Mouse (Mus musculus) mouse trophoblast stem cell (cell line): Measurements from ENCODE around the gene Wasf1.

Experiments used
- in situ Hi-C, 2 experiments: fragments of 300-500 bp; cut with MseI, MboI; formaldehyde crosslinking; loops; 2 replicates in 1 of 2; 3 replicates in 1 of 2; pipeline ENCODE4 v1.15.1; 2025

Gene Wasf1

DNA sequence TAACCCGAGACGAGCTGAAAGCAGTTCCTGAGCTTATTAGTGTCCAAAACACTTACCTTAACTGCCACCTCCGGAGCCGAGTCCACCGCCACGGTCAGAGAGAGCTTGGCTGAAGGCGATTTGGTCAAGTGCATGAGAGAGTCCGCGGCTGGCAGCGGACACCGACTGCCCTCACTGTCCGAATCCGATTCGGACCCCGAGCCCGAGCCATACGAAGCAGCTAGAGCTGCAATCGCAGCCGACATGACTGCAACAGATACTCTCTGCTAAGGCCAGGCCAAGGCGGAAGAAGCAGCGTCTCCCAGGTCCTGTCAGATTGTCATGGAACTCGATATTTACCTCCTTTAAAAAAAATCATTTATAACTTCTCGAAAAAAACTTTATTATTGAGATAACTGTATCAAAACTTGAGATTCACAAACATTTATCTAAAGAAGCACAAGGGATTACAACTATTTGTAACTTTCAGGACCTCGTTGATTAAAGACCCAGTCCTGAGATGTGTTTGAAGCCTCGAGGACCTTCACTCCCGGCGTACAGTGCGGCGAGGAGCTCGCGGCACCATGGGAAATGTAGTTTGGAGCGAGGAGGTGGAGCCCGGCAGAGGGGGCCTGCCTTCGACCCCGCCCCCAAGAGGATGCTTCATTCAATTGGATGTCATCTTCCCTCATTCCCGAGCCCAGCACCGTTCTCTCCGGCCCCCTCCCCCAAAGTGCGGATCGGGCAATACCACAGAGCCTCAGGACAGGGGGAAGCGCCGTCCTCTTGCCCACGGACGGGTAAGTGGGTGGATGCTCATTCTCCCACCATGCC, at the start of gene Wasf1, which contains the start of gene Cdc40:
Gene Wasf1, plus strand, starts transcription at position 645 of the 813 bp plus-strand sequence.
Gene Cdc40, minus strand, starts transcription at position 481 of the 813 bp plus-strand sequence.
- in situ Hi-C loops: no loop called here

GRCm38 (mm10) chr10:40840086-40840485, 43.2 kb upstream of the Wasf1 start:
- in situ Hi-C loops: no loop called here

GRCm38 (mm10) chr10:40843841-40844240, 39.4 kb upstream of the Wasf1 start:
- in situ Hi-C loops: no loop called here

DNA sequence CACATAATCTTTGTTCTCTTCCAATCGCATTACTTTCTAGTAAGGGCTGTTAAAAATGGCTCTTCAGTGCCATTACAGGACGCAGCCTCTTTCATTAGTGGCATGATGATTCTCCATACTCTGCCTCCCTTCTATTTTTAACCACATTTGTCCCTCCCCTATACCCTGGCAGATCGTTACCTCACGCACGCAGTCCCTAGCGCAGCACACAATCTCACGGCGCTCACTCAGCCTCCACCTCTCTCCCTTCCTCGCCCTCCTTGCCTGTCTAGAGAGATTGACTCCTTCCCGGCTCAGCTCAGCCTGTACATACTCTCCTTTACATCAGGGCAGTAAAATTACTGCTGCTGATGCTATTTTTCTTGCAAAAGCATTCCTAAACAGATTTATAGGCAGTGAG, 38.7 kb upstream of the Wasf1 start:
- in situ Hi-C loops: no loop called here

DNA sequence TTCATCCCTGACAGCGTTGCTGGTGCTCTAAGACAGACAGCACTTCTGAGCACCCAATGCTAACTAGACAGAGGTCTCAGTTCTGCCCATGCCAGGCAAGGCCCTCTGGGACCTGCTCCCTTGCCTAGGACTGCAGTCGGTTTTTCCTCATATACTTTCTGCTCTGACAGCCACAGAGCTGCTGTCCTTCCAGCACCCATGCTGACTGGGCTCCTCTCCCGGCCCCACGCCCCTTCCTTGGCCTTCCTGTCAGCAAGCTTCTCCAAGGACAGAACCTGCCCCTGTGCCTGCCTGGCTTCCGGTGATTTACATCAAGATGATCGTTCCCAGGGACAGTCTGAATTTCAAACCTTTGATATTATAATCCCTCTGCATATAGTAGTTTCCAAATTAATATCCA, 37.6 kb upstream of the Wasf1 start:
- in situ Hi-C loops: no loop called here

DNA sequence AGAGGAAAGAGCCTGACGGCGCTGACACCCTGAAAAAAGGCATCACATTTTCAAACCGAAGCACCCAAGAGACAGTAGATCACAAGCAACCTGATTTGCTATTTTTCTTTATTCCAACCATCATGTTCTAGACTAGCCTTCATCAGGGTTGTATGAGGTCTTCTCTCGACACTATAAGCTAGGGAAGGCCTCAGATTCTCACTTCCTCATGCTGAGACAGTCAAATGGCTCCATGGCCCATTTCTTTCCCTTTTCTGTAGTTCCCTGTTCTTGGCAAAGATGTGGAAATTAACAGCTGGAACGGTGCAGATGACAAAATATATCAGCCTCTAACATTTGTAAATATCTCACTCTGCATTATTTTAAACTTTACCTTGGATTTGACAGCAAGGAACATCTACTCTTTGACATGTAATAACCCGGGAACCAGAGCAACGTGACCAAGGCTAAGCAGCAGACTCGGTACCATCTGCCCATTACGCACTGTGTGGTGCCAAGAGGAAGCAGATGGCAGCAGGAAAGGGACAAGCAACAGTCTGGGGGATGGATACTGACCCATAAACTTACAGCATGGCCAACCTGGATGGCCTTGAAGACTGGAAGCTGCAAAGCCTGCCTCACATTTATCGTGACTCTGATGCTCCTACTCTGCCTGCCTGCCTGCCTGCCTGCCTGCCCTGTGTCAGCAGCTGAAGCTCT, 36.0 kb upstream of the Wasf1 start:
- in situ Hi-C loops: no loop called here

- in situ Hi-C loops: no loop called here
These were observed 32.6 kb upstream of the Wasf1 start for GRCm38 (mm10) chr10:40850644-40851043.

DNA sequence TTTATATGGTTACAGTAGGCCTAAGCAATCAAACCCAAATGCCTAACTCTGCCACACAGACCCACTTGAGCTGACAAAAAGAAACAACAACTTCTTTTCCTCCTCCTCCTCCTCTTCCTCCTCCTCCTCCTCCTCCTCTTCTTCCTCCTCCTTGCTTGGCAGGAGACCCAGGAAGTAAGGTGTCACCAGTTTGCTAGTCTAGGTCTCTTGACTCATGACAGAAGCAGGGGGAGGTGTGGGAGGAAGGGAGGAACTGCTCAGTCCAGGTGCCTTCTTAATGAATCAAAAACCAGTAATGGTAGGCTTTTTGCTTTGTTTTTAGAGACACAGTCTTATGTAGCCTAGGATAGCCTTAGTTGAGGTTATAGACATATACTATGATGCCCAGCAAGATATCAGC, 32.1 kb upstream of the Wasf1 start:
- in situ Hi-C loops: no loop called here

- in situ Hi-C loops: no loop called here
These were observed 27.7 kb upstream of the Wasf1 start for GRCm38 (mm10) chr10:40855616-40856015.

GRCm38 (mm10) chr10:40856703-40857102, 26.6 kb upstream of the Wasf1 start:
- in situ Hi-C loops: no loop called here

- in situ Hi-C loops: no loop called here
These were observed 25.7 kb upstream of the Wasf1 start for GRCm38 (mm10) chr10:40857599-40857998.

DNA sequence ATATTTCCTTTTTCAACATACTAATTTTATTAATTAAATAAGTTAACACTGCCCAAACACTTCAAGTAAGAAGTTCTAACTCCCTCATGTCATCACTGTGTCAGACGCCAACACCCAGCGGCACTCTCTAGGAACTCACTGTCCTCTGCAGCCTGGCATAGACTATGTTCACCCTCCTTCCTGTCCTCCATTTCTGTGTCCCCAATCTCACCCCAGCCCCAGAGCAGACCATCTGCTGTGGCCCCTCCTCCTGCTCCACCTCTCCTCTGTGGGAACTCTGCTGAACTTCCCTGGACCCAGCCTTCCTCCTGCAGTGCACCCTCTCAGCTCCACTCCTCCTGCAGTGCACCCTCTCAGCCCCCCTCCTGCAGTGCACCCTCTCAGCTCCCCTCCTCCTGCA, 15.2 kb upstream of the Wasf1 start:
- in situ Hi-C loops: no loop called here

GRCm38 (mm10) chr10:40871301-40871700, 12.0 kb upstream of the Wasf1 start:
- in situ Hi-C loops: no loop called here

- in situ Hi-C loops: no loop called here
These were observed 11.2 kb upstream of the Wasf1 start for GRCm38 (mm10) chr10:40872052-40872451.

- in situ Hi-C loops: no loop called here
These were observed 5.0 kb upstream of the Wasf1 start for GRCm38 (mm10) chr10:40878246-40878645.

- in situ Hi-C loops: no loop called here
These were observed 3.3 kb upstream of the Wasf1 start for GRCm38 (mm10) chr10:40879969-40880368.

DNA sequence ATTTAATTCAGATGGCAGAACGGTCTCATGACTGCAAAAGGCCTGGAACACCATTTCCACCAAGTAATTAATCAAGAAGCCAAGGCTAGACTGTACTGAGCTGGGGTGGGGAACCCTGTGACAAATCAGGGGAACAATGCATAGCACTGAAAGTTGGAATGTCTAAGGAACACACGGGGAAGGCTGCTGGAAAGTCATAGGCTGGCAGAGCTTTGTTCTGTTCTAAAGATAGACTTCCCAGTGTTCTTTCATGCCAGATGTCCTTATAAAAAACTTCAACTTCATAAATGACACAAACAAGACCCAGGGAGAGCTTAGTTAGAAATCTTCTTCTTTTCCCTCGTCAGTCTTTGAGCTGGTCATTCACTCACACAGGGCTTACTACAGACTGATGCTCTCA, 2.0 kb upstream of the Wasf1 start:
- in situ Hi-C loops: no loop called here

DNA sequence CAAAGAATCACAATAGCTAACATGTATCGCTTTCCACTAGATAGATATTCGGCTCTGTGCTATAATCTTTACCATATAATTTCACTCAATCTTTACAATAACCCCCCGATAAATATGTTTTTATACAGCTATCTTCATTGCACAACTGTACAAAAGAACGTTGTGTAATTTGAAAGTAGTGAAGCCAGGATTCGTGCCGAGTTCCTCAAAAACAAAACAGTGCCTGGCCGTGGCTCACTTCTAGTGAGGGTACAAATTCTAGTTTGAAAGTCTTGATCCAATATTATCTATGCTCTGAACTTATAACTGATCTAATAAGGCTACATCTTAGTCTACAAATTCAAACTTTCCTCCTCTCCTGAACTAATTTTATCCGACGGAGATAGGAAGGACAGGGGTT, 942 bp upstream of the Wasf1 start:
- in situ Hi-C loops: no loop called here

DNA sequence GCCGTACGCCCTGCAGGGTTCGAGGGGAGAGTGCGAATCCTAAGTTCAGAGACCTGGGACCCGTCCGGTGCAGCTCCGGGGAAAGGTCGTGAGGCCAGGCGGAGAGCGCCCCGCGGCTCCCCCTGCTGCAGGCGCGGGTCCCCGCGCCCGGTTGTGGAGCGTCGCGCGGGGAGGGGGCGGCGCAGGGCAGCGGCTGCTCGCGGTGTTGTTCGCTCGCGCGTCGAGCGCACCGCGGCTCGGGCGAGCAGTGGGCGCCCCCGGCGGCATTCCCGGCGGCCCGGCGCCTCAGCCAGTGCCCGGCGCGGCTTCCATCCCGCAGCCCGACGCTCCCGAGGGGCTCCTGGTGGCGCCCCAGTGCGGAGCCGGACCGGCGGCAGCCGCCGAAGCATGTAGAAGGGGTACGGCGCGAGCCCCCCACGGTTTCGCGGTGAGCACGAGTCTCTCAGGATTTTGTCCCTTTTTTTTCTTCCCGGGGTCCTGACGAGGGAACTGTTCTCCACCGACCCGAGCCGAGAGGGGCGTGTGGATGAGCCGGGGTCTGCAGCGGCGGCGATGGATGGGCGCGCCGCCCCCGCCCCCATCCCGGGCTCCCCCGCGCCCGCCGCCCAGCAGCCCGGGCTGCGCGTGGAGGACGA, 486 bp downstream of the Wasf1 start:
- in situ Hi-C loops: no loop called here

GRCm38 (mm10) chr10:40884279-40884806, 1.1 kb downstream of the Wasf1 start:
- in situ Hi-C loops: no loop called here

DNA sequence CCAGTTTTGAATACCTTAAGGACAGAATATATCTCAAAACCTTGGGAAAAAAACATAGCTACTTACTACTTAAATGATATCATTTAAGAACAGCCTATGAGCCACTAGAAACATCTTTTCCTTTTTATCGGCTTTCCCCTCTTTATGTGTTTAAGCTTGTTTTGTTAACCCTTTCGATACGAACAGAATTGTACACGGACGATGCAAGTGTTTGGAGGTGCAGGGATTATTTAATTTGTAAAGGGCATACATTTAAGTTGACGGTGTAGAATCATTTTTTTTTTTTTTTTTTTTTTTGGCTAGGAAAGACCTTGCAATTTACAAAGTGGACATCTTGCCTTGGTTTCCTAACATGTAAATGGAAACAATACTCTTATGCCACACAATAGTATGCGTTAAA, 2.2 kb downstream of the Wasf1 start:
- in situ Hi-C loops: no loop called here

DNA sequence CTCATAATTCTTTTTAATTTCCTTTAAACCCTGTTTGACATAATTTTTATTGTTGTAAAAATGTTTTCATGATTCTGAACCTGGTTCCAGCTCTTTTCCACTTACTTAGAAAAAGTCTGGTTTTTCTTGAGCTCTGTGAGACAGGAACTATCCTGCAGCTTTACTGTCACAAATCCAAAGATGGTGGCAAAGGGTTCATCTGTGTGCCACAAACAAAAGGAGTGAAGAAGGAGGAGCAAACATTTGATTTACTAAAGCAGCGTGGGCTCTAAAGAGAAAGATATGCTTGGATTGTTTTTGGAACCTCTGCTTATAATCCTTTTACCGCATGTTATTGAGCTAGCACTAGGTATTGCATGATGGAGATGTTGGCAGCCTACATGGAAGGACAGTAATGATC, 4.0 kb downstream of the Wasf1 start:
- in situ Hi-C loops: no loop called here
